Mouse (Mus musculus): ENCODE measurements at regions not wholly inside any gene's neighbourhood (a gene's known extent, or its start where the extent isn't known, plus 50 kb on each side); places are given as distances from the start of the nearest gene placed in this dataset.

GRCm38 (mm10) chr5:101445792-101446191 lies 219.0 kb downstream of the Nkx6-1 start:
- DNase-seq (ENCODE audit: low read depth, low spot score): no peak
- TF ChIP-seq KAT2A (conservative IDR thresholded peaks at IDR 0.05; ENCODE audit: low read depth, low read length) (no peak), CTCF (IDR thresholded peaks at IDR 0.05 in 2 of 3, conservative IDR thresholded peaks at IDR 0.05 in 1 of 3; ENCODE audit: control insufficient read depth in 1 of 3, insufficient read depth in 1 of 3, low read depth in 2 of 3, low read length in 3 of 3, poor library complexity in 1 of 3, severe bottlenecking in 1 of 3) (no peak), MAFK (IDR thresholded peaks at IDR 0.05; ENCODE audit: borderline replicate concordance, low read depth, low read length) (no peak), POLR2A (IDR thresholded peaks at IDR 0.05; ENCODE audit: control insufficient read depth in 1 of 2, insufficient read depth in 1 of 2, low read depth in 1 of 2, low read length in 2 of 2, poor library complexity in 1 of 2) (no peak), USF1 (IDR thresholded peaks at IDR 0.05; ENCODE audit: low read depth, low read length) (no peak), ELF1 (IDR thresholded peaks at IDR 0.05; ENCODE audit: low read depth, low read length) (no peak), RAD21 (IDR thresholded peaks at IDR 0.05; ENCODE audit: low read depth, low read length) (no peak), MYC (IDR thresholded peaks at IDR 0.05; ENCODE audit: low read depth, low read length) (no peak), NELFE (IDR thresholded peaks at IDR 0.05; ENCODE audit: low read depth, low read length) (no peak), HCFC1 (IDR thresholded peaks at IDR 0.05; ENCODE audit: low read depth, low read length) (no peak), RCOR1 (IDR thresholded peaks at IDR 0.05; ENCODE audit: low read depth, low read length) (no peak), SMC3 (IDR thresholded peaks at IDR 0.05; ENCODE audit: low read depth, low read length) (no peak), NRF1 (IDR thresholded peaks at IDR 0.05; ENCODE audit: insufficient read depth, low read depth, low read length, poor library complexity, severe bottlenecking) (no peak), ZNF384 (IDR thresholded peaks at IDR 0.05; ENCODE audit: low read depth, low read length) (no peak), ZMIZ1 (IDR thresholded peaks at IDR 0.05; ENCODE audit: low read depth, low read length) (no peak), BHLHE40 (IDR thresholded peaks at IDR 0.05; ENCODE audit: borderline replicate concordance, low read depth, low read length) (no peak), GABPA (IDR thresholded peaks at IDR 0.05; ENCODE audit: low read depth, low read length) (no peak), SIN3A (IDR thresholded peaks at IDR 0.05; ENCODE audit: low read length) (no peak), TCF12 (IDR thresholded peaks at IDR 0.05; ENCODE audit: low read depth, low read length) (no peak), MXI1 (IDR thresholded peaks at IDR 0.05; ENCODE audit: low read depth, low read length) (no peak)
- Histone ChIP-seq H3K27ac (ENCODE audit: control insufficient read depth, low read depth, low read length) (no peak overlapping the region), H3K79me2 (ENCODE audit: control insufficient read depth, insufficient read depth, low read length, poor library complexity) (no peaks in the 10 kb centered on the region), H3K4me3 (ENCODE audit: control insufficient read depth in 1 of 2, insufficient read depth in 1 of 2, low read depth in 2 of 2, low read length in 2 of 2) (no peak overlapping the region), H3K9ac (ENCODE audit: control insufficient read depth, low read depth, low read length, poor library complexity, severe bottlenecking) (no peak overlapping the region), H3K4me1 (ENCODE audit: control insufficient read depth in 1 of 2, insufficient read depth in 2 of 2, low read length in 2 of 2) (no peaks in the 10 kb centered on the region), H3K9me3 (replicated peaks; ENCODE audit: insufficient read depth, low read length) (no peaks in the 10 kb centered on the region), H3K27me3 (ENCODE audit: control insufficient read depth in 1 of 2, insufficient read depth in 2 of 2, low read length in 2 of 2) (no peaks in the 10 kb centered on the region), H3K36me3 (ENCODE audit: control insufficient read depth in 1 of 2, insufficient read depth in 2 of 2, low read length in 2 of 2) (no peaks in the 10 kb centered on the region)

GRCm38 (mm10) chr5:101441782-101442181 lies 223.0 kb downstream of the Nkx6-1 start:
- no peaks in the 10 kb centered on the region for H3K9me3 ChIP-seq (replicated peaks; ENCODE audit: insufficient read depth, low read length)
- no peak overlapping the region for H3K27ac ChIP-seq (ENCODE audit: control insufficient read depth, low read depth, low read length)
- H3K36me3 ChIP-seq (ENCODE audit: control insufficient read depth in 1 of 2, insufficient read depth in 2 of 2, low read length in 2 of 2): no peaks in the 10 kb centered on the region
- H3K9ac ChIP-seq (ENCODE audit: control insufficient read depth, low read depth, low read length, poor library complexity, severe bottlenecking): no peak overlapping the region
- no peaks in the 10 kb centered on the region for H3K79me2 ChIP-seq (ENCODE audit: control insufficient read depth, insufficient read depth, low read length, poor library complexity)
- TF ChIP-seq GABPA (IDR thresholded peaks at IDR 0.05; ENCODE audit: low read depth, low read length) (no peak), ZNF384 (IDR thresholded peaks at IDR 0.05; ENCODE audit: low read depth, low read length) (no peak), NELFE (IDR thresholded peaks at IDR 0.05; ENCODE audit: low read depth, low read length) (no peak), GATA1 (IDR thresholded peaks at IDR 0.05; ENCODE audit: low read depth, low read length) (no peak), TAL1 (IDR thresholded peaks at IDR 0.05; ENCODE audit: low read length) (no peak), POLR2A (IDR thresholded peaks at IDR 0.05; ENCODE audit: control insufficient read depth in 1 of 2, insufficient read depth in 1 of 2, low read depth in 1 of 2, low read length in 2 of 2, poor library complexity in 1 of 2) (no peak), USF2 (IDR thresholded peaks at IDR 0.05; ENCODE audit: borderline replicate concordance in 1 of 2, insufficient read depth in 1 of 2, low read depth in 1 of 2, low read length in 2 of 2) (no peak), CTCF (IDR thresholded peaks at IDR 0.05 in 2 of 3, conservative IDR thresholded peaks at IDR 0.05 in 1 of 3; ENCODE audit: control insufficient read depth in 1 of 3, insufficient read depth in 1 of 3, low read depth in 2 of 3, low read length in 3 of 3, poor library complexity in 1 of 3, severe bottlenecking in 1 of 3) (no peak), ZMIZ1 (IDR thresholded peaks at IDR 0.05; ENCODE audit: low read depth, low read length) (no peak), TCF12 (IDR thresholded peaks at IDR 0.05; ENCODE audit: low read depth, low read length) (no peak), RAD21 (IDR thresholded peaks at IDR 0.05; ENCODE audit: low read depth, low read length) (no peak), MAX (IDR thresholded peaks at IDR 0.05; ENCODE audit: low read length) (no peak), MYC (IDR thresholded peaks at IDR 0.05; ENCODE audit: low read depth, low read length) (no peak), RCOR1 (IDR thresholded peaks at IDR 0.05; ENCODE audit: low read depth, low read length) (no peak)
- no peaks in the 10 kb centered on the region for H3K4me1 ChIP-seq (ENCODE audit: control insufficient read depth in 1 of 2, insufficient read depth in 2 of 2, low read length in 2 of 2)
- H3K27me3 ChIP-seq (ENCODE audit: control insufficient read depth in 1 of 2, insufficient read depth in 2 of 2, low read length in 2 of 2): no peaks in the 10 kb centered on the region
- DNase-seq (ENCODE audit: low read depth, low spot score): no peak
- no peak overlapping the region for H3K4me3 ChIP-seq (ENCODE audit: control insufficient read depth in 1 of 2, insufficient read depth in 1 of 2, low read depth in 2 of 2, low read length in 2 of 2)
